Mouse (Mus musculus) liver, adult (tissue): ENCODE results near the gene Tnk2.

Experiments used
- GATA4 ChIP-seq: IDR thresholded peaks from 2 replicates; pipeline ENCODE4 v1.6.1; 2014; ENCODE audit warnings: mild to moderate bottlenecking, low read length; ENCODE audit not compliant: insufficient replicate concordance

Tnk2 gene

GRCm38 (mm10) chr16:32679976-32680375 lies 36.3 kb downstream of the Tnk2 start:
- TF ChIP-seq GATA4 = no peak

GRCm38 (mm10) chr16:32680806-32681205 lies 37.1 kb downstream of the Tnk2 start:
- TF ChIP-seq GATA4 = no peak

- TF ChIP-seq GATA4 = no peak
Measured at GRCm38 (mm10) chr16:32682194-32682593, 38.5 kb downstream of the Tnk2 start.

GRCm38 (mm10) chr16:32682841-32683240 lies 39.2 kb downstream of the Tnk2 start:
- TF ChIP-seq GATA4 = no peak

- no peak for TF ChIP-seq GATA4
Measured at GRCm38 (mm10) chr16:32683343-32683742, 39.7 kb downstream of the Tnk2 start.

- TF ChIP-seq GATA4 = no peak
Measured at GRCm38 (mm10) chr16:32685405-32685804, 41.7 kb downstream of the Tnk2 start.

GRCm38 (mm10) chr16:32685998-32686397 lies 42.3 kb downstream of the Tnk2 start:
- TF ChIP-seq GATA4 = no peak

GRCm38 (mm10) chr16:32687221-32687620 lies 43.5 kb downstream of the Tnk2 start:
- no peak for TF ChIP-seq GATA4

- peak; percentile 13; the same call in 1 of the 2 replicates for TF ChIP-seq GATA4
Measured at GRCm38 (mm10) chr16:32688770-32689169, 45.1 kb downstream of the Tnk2 start.

GRCm38 (mm10) chr16:32689501-32689900 lies 45.8 kb downstream of the Tnk2 start:
- TF ChIP-seq GATA4 = no peak

GRCm38 (mm10) chr16:32696841-32697464 lies 53.3 kb downstream of the Tnk2 start:
- TF ChIP-seq GATA4 = no peak

- TF ChIP-seq GATA4 = no peak
Measured at GRCm38 (mm10) chr16:32697665-32698446, 54.2 kb downstream of the Tnk2 start.

- no peak for TF ChIP-seq GATA4
Measured at GRCm38 (mm10) chr16:32698550-32698949, 54.9 kb downstream of the Tnk2 start.

- TF ChIP-seq GATA4 = no peak
Measured at GRCm38 (mm10) chr16:32703312-32703912, 59.7 kb downstream of the Tnk2 start.

GRCm38 (mm10) chr16:32705606-32706005 lies 61.9 kb downstream of the Tnk2 start:
- no peak for TF ChIP-seq GATA4

- TF ChIP-seq GATA4 = no peak
Measured at GRCm38 (mm10) chr16:32707111-32707823, 63.6 kb downstream of the Tnk2 start.

- no peak for TF ChIP-seq GATA4
Measured at GRCm38 (mm10) chr16:32707824-32708456, 64.3 kb downstream of the Tnk2 start.
